24 mouse cellular contexts compared by ENCODE assay signal in genomic region chr9:48450066-48450465, GRCm38 (mm10). TPM values are rescaled to one million over a fixed set of nuclear protein-coding genes. Genes with fewer than 3 reads are reported as not detected.
DNase-seq lines count a peak whose midpoint lies in the region; ATAC-seq lines count a peak whose summit lies in the region.
"Had no signal": no experiment of that assay in that cellular context is flagged by ENCODE, and none has a peak within 500 bp of the region (broad histone marks: within the 10 kb centered on the region; RNA-seq: fewer than 3 reads in every experiment).

No protein-coding gene starts in this region.

- intact Hi-C loops in heart, postnatal 36 days (cut with DNase I): no loop called here

- DNase-seq in heart, adult 11 months: peak; percentile 78
- DNase-seq in heart, postnatal 36 days: no peak
- peak; percentile 87 for DNase-seq in naive thymus-derived CD4-positive, alpha-beta T cell, adult 2 months (ENCODE audit: low read depth)
- peak; percentile 39 to 40 for DNase-seq in thymus, postnatal 36 days
- no peak for DNase-seq in midbrain, embryonic 14.5 days
- DNase-seq in lung, adult 18-20 months: no peak
- DNase-seq: adrenal gland, postnatal 10 days; cerebellum, adult 8-10 months; cerebellum, postnatal 36 days; kidney, adult 8-10 months; kidney, postnatal 14 days; lung, embryonic 14.5 days; retina, postnatal 1 day; right cerebral cortex, postnatal 25 days had no signal

- no peaks in the 10 kb centered on the region for H3K9me3 ChIP-seq in midbrain, embryonic 14.5 days (ENCODE audit: control insufficient read depth, low read length)
- H3K9me3 ChIP-seq: forebrain, embryonic 13.5 days; G1E; hindbrain, embryonic 10.5 days; limb, embryonic 12.5 days; midbrain, embryonic 12.5 days; neural tube, embryonic 12.5 days had no signal

- no peak overlapping the region for H3K4me2 ChIP-seq in midbrain, embryonic 14.5 days (ENCODE audit: low read length)
- H3K4me2 ChIP-seq: forebrain, embryonic 13.5 days; heart, embryonic 11.5 days; limb, embryonic 12.5 days; liver, embryonic 11.5 days; lung, embryonic 14.5 days; midbrain, embryonic 12.5 days; neural tube, embryonic 12.5 days had no signal

- H3K4me1 ChIP-seq in midbrain, embryonic 14.5 days (ENCODE audit: control insufficient read depth, insufficient read depth, low read length): no peaks in the 10 kb centered on the region
- H3K4me1 ChIP-seq: forebrain, embryonic 13.5 days; hindbrain, embryonic 10.5 days; limb, embryonic 12.5 days; midbrain, embryonic 12.5 days; neural tube, embryonic 12.5 days had no signal

- H3K9ac ChIP-seq in midbrain, embryonic 14.5 days (replicated peaks; ENCODE audit: low read length): no peak overlapping the region
- H3K9ac ChIP-seq: forebrain, embryonic 13.5 days; limb, embryonic 12.5 days; lung, embryonic 14.5 days; midbrain, embryonic 12.5 days; neural tube, embryonic 12.5 days had no signal

- ATAC-seq in CD4-positive, CD25-positive, alpha-beta regulatory T cell, adult 4 months: peak; percentile 87
- no peak for ATAC-seq in midbrain, embryonic 14.5 days (ENCODE audit: low FRiP score, low TSS enrichment)
- ATAC-seq: forebrain, embryonic 13.5 days had no signal

- WGBS in midbrain, embryonic 14.5 days: 90% methylated on average over 17 of the region's 17 CpGs

- H3K36me3 ChIP-seq in midbrain, embryonic 14.5 days (ENCODE audit: control insufficient read depth, insufficient read depth, low read length): no peaks in the 10 kb centered on the region
- H3K36me3 ChIP-seq: G1E; hindbrain, embryonic 10.5 days; limb, embryonic 12.5 days; midbrain, embryonic 12.5 days; neural tube, embryonic 12.5 days had no signal

- no peak overlapping the region for H3K27ac ChIP-seq in midbrain, embryonic 14.5 days (replicated peaks; ENCODE audit: low read depth, low read length)
- H3K27ac ChIP-seq: forebrain, embryonic 13.5 days; hindbrain, embryonic 10.5 days; limb, embryonic 12.5 days; midbrain, embryonic 12.5 days; neural tube, embryonic 12.5 days had no signal

- H3K4me3 ChIP-seq in midbrain, embryonic 14.5 days (replicated peaks; ENCODE audit: low read depth, low read length): no peak overlapping the region
- H3K4me3 ChIP-seq: forebrain, embryonic 13.5 days; hindbrain, embryonic 10.5 days; limb, embryonic 12.5 days; midbrain, embryonic 12.5 days; neural tube, embryonic 12.5 days had no signal

- H3K27me3 ChIP-seq in midbrain, embryonic 14.5 days (ENCODE audit: control insufficient read depth, insufficient read depth, low read length): no peaks in the 10 kb centered on the region
- H3K27me3 ChIP-seq: CH12.LX; forebrain, embryonic 13.5 days; limb, embryonic 12.5 days; midbrain, embryonic 12.5 days; neural tube, embryonic 12.5 days had no signal

RNA-seq across cellular contexts. Expression of gene Rexo2, which starts 30.4 kb away (rescaled TPM):
- 10 to 100 TPM; 62.4 to 67.1 TPM for total RNA-seq in heart, postnatal 36 days (2021)
- polyA plus RNA-seq in CD4-positive, CD25-positive, alpha-beta regulatory T cell, adult 4 months (2017; shearing (Covaris generic)): 100 to 1,000 TPM; 138 to 156 TPM
- 70.9 and 76.0 TPM in 2 replicates for polyA plus RNA-seq in midbrain, embryonic 14.5 days (2014; fragmentation: Nextera tagmentation; extraction: Ambion mirVana)

RNA-seq across cellular contexts. Expression of gene Rbm7, which starts 45.0 kb away (rescaled TPM):
- 10 to 100 TPM; 24.0 to 24.1 TPM for total RNA-seq in heart, postnatal 36 days (2021)
- polyA plus RNA-seq in CD4-positive, CD25-positive, alpha-beta regulatory T cell, adult 4 months (2017; shearing (Covaris generic)): 100 to 1,000 TPM; 139 to 156 TPM
- polyA plus RNA-seq in midbrain, embryonic 14.5 days (2014; fragmentation: Nextera tagmentation; extraction: Ambion mirVana): 75.9 and 90.7 TPM in 2 replicates

RNA-seq across cellular contexts. Expression of gene Gm5617, which starts 45.2 kb away (rescaled TPM):
- total RNA-seq in heart, postnatal 36 days (2021): 10 to 100 TPM; 28.3 to 33.0 TPM
- polyA plus RNA-seq in CD4-positive, CD25-positive, alpha-beta regulatory T cell, adult 4 months (2017; shearing (Covaris generic)): 10 to 100 TPM; 13.9 to 24.9 TPM
- polyA plus RNA-seq in midbrain, embryonic 14.5 days (2014; fragmentation: Nextera tagmentation; extraction: Ambion mirVana): 28.4 and 28.5 TPM in 2 replicates

Comparison
In these comparisons a context has a peak if more than half of its experiments do, and no peak if none do; other contexts are left out.
1. DNase-seq: peak in heart, adult 11 months (single experiment), naive thymus-derived CD4-positive, alpha-beta T cell, adult 2 months (single experiment) and thymus, postnatal 36 days (2 of 2); none in heart, postnatal 36 days (0 of 2), midbrain, embryonic 14.5 days (single experiment) and lung, adult 18-20 months (0 of 2).